Mouse (Mus musculus) 3134 (cell line): Measurements from ENCODE around the gene Strip2.

Experiments used
- DNase-seq: peaks from one replicate; pipeline ENCODE4 v3.0.0-alpha.2; 2011; ENCODE audit warnings: low spot score; ENCODE audit not compliant: insufficient read length; ENCODE audit errors: extremely low read depth

Gene Strip2

GRCm38 (mm10) chr6:29998771-29999170 is 82.0 kb downstream of the Strip2 start:
- no peak for DNase-seq

GRCm38 (mm10) chr6:30002628-30003027 is 85.8 kb downstream of the Strip2 start:
- DNase-seq = no peak

GRCm38 (mm10) chr6:30005851-30006250 is 89.0 kb downstream of the Strip2 start:
- no peak for DNase-seq

- no peak for DNase-seq
These were observed 92.4 kb downstream of the Strip2 start for GRCm38 (mm10) chr6:30009204-30009603.
